Mouse (Mus musculus) heart, embryonic 11.5 days (tissue): ENCODE measurements at regions not wholly inside any gene's neighbourhood (a gene's known extent, or its start where the extent isn't known, plus 50 kb on each side); places are given as distances from the start of the nearest gene placed in this dataset.

ENCODE experiments used
- ATAC-seq: fragments of 200-750 bp; cut with Nextera tagmentation; replicated peaks from 2 replicates; pipeline ENCODE4 v1.8.0; 2017; ENCODE audit warnings: moderate library complexity; ENCODE audit not compliant: insufficient number of reproducible peaks, low FRiP score, low TSS enrichment
- H3K27ac ChIP-seq: fragments of 300-500 bp; sonication (generic); 2 replicates; pipeline ENCODE4 v1.5.1; 2014; ENCODE audit warnings: mild to moderate bottlenecking, low read depth, low read length
- H3K27me3 ChIP-seq: fragments of 300-500 bp; sonication (generic); 2 replicates; pipeline ENCODE4 v1.6.1; 2014; ENCODE audit warnings: mild to moderate bottlenecking, low read length, mixed read lengths; ENCODE audit not compliant: control insufficient read depth, insufficient read depth
- H3K36me3 ChIP-seq: fragments of 300-500 bp; sonication (generic); 2 replicates; pipeline ENCODE4 v1.6.1; 2014; ENCODE audit warnings: mild to moderate bottlenecking, low read length, moderate library complexity, mixed read lengths; ENCODE audit not compliant: control insufficient read depth, insufficient read depth
- H3K4me1 ChIP-seq: fragments of 300-500 bp; sonication (generic); 2 replicates; pipeline ENCODE4 v1.6.1; 2014; ENCODE audit warnings: low read length; ENCODE audit not compliant: control insufficient read depth, insufficient read depth
- H3K4me2 ChIP-seq: fragments of 300-500 bp; sonication (generic); 2 replicates; pipeline ENCODE4 v1.6.1; 2014; ENCODE audit warnings: mild to moderate bottlenecking, moderate library complexity
- H3K4me3 ChIP-seq: fragments of 300-500 bp; sonication (generic); 2 replicates; pipeline ENCODE4 v1.5.1; 2014; ENCODE audit warnings: low read depth, low read length
- H3K9ac ChIP-seq: fragments of 300-500 bp; sonication (generic); 2 replicates; pipeline ENCODE4 v1.6.1; 2014; ENCODE audit warnings: mild to moderate bottlenecking, low read depth, low read length, moderate library complexity
- H3K9me3 ChIP-seq: fragments of 300-500 bp; sonication (generic); replicated peaks from 2 replicates; pipeline ENCODE4 v1.6.1; 2016; ENCODE audit warnings: low read length; ENCODE audit not compliant: control insufficient read depth
- WGBS: fragments of 180-500 bp; shearing (Covaris S2); extraction: QIAGEN DNeasy Blood & Tissue Kit; methylation state at CpG from one replicate; pipeline ENCODE4 v1.1.7; 2014; ENCODE audit not compliant: insufficient replicate concordance; 5-methylcytosine and 5-hydroxymethylcytosine counted together

DNA sequence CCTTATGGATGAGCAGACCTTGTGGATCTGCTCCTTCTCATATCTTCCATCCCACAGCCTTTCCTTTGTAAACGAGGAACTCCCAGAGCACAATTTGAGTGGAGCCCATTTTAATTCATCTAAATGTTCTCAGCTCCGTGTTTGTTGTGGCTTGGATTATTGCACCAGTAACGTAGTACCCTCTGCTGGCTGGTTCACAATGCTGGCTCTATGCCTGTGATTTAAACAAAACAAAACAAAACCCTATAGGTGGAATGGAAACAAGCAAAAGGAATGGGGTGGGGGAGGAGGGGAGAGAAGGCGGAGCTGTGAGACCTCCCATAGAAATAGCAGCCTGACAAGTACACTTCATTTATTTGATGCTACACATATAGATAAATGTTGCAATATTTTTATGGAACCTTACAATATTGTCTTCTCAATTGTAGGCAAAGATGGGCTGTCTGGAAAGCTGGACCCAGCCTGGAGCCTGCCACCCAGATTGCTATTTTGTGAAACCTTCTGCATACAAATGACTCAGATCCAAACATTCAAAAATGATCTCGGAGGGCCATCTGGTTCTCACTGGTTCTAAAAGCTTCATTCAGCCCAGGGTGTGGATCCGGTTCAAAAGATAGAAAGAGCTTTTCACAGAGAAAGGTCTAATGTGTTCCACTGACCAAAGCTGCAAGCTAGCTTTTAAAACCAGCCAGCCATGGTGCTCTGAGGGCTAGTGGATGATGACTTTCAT, 230.3 kb upstream of the Ubash3b start:
- Histone ChIP-seq H3K36me3 (no peaks in the 10 kb centered on the region), H3K4me2 (no peak overlapping the region), H3K27ac (no peak overlapping the region), H3K4me1 (peaks cover 5% of the 10 kb centered on the region; the same call in 1 of the 2 replicates), H3K4me3 (no peak overlapping the region), H3K27me3 (no peaks in the 10 kb centered on the region), H3K9ac (no peak overlapping the region), H3K9me3 (no peaks in the 10 kb centered on the region)
- ATAC-seq, result no peak
- 59% methylated on average over 6 of the region's 6 CpGs for WGBS

DNA sequence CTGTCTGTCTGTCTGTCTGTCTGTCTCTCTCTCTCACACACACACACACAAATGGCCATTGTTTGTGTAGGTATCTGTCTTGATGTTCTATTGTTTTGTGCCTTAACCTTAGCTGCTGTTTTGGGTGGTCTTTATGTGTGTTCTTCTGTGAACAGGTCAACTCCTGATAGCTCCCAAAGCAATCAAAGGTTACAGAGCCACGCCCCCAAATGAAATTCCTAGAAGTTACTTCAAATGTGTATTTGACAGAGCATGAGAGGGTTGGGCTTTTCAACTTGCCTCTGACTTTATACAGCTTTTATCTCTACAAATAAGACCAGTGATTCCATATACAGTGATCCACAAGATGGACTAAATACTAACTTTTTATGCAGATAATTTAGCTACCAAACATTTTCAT, 217.8 kb upstream of the Ubash3b start:
- Histone ChIP-seq H3K9me3 (no peaks in the 10 kb centered on the region), H3K27me3 (no peaks in the 10 kb centered on the region), H3K4me1 (peaks cover 23% of the 10 kb centered on the region), H3K4me3 (no peak overlapping the region), H3K36me3 (no peaks in the 10 kb centered on the region), H3K27ac (no peak overlapping the region), H3K9ac (no peak overlapping the region), H3K4me2 (no peak overlapping the region)
- ATAC-seq, result no peak
- 78% methylated on average over 1 of the region's 1 CpGs for WGBS

DNA sequence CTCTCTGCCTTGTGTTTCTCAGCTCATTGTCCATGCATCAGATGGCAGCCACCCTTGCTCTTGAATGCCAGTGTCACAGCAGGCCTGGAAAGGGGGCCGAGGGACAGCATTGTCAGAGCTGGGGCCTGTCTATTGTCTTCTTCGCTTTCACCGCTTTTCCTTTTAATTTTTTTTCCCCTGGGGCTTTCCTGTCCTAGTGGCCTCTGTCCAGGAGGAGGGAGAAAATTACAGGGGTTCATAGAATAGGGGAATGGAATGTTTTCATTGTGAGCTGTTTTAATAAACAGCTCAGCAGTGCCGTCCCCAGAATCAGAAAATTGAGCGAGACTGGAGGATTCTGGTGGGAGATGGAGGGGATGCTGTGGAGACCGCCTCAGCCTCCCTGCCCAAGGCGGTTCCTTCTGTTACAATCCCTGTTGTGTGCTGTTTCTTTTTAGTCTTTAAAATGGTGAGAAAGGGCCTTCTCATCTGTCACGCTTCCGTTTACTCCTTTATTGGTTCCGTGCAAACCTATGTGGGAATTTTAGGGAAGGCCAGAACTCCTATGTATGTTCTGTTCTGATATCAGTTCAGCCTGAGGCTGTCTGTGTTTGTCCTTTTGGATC, 217.2 kb upstream of the Ubash3b start:
- Histone ChIP-seq H3K4me3 (no peak overlapping the region), H3K4me2 (no peak overlapping the region), H3K27ac (no peak overlapping the region), H3K4me1 (peaks cover 23% of the 10 kb centered on the region), H3K9ac (no peak overlapping the region), H3K27me3 (no peaks in the 10 kb centered on the region), H3K36me3 (no peaks in the 10 kb centered on the region), H3K9me3 (no peaks in the 10 kb centered on the region)
- WGBS, result 68% methylated on average over 10 of the region's 10 CpGs
- no peak for ATAC-seq

DNA sequence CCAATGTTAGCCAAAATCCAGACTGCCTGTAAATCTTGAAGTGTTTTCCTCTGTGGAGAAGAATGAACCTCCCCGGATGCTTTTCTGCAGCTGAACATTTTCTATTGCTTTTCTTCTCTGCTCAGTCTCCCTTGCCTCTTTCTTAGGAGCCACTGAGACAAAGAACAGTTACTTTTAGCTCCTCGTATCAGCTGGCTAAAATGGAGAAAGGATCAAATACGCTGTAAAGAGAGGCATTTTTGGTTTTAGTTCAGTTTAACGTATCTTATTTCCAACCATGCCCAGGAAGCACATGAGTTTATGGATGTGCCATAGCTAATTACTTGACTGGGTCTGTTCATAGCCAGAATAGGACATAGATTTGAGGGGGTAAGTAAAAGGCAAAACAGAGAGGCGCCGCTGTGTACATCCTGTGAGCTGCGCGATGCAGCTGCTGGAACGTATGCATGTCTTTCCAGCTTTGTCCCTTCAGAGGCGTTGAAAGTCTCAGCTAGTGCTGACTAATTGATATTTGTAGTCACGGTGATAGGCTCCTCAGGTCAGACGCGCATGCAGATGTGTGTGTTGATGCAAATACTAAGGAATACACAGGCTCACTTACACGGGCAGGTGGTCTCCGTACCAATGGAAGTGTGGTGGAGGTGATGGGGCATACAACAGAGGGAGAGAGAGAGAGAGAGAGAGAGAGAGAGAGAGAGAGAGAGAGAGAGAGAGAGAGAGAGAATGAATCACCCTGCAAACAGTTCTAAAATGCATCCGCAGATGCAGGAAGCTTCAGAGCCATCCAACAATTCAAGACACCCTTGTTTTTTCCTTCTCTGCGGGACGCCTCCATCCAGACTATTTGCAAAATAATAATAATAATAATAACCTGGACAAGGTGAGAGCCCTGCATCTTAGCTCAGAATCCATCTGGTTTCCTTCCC, 216.5 kb upstream of the Ubash3b start:
- WGBS, result 63% methylated on average over 18 of the region's 18 CpGs
- H3K4me2 ChIP-seq, result 0 out of 2 replicates have a peak overlapping the region, but pooled peaks have one; percentile 2
- no peak overlapping the region for H3K4me3 ChIP-seq
- no peaks in the 10 kb centered on the region for H3K27me3 ChIP-seq
- H3K4me1 ChIP-seq, result peaks cover 23% of the 10 kb centered on the region
- no peaks in the 10 kb centered on the region for H3K9me3 ChIP-seq
- H3K9ac ChIP-seq, result no peak overlapping the region
- no peak for ATAC-seq
- H3K27ac ChIP-seq, result no peak overlapping the region
- H3K36me3 ChIP-seq, result no peaks in the 10 kb centered on the region

DNA sequence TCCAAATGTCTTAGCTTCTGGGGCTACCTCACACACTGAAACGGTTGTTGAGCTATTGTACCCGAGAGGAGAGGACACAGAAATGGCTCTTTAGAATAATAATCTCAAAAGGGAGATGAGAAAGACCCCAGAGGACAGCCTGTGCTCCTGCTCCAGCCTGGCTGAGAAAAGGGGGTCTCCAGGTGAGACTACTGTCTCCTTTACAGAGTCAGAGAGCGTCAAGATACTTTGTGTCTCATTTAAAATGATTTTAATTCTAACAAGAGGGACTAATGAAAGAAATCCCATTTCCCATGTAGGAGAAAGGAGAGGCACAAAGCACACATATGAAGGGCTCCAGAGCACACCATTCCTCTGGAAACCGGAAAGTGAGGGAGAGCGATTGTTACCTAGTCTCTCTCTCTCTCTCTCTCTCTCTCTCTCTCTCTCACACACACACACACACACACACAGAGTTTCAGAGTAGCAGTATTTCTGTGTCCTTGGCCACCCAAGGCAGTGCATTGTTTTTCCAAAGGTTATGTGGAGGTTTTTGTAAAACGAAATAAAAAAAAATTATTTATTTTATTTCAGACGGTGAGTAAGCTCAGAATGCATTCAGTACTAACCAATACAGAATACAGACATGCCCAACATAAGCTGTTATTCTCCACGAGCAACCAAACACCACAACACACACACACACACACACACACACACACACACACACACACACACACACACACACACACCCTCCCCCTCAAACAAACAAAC, 215.6 kb upstream of the Ubash3b start:
- Histone ChIP-seq H3K4me2 (peak overlapping the region; percentile 80), H3K9ac (peak overlapping the region; percentile 78), H3K27me3 (no peaks in the 10 kb centered on the region), H3K9me3 (no peaks in the 10 kb centered on the region), H3K4me1 (peaks cover 23% of the 10 kb centered on the region), H3K4me3 (peak overlapping the region; percentile 46), H3K36me3 (no peaks in the 10 kb centered on the region), H3K27ac (0 out of 2 replicates have a peak overlapping the region, but pooled peaks have one; percentile 29)
- ATAC-seq, result no peak
- 61% methylated on average over 8 of the region's 8 CpGs for WGBS

DNA sequence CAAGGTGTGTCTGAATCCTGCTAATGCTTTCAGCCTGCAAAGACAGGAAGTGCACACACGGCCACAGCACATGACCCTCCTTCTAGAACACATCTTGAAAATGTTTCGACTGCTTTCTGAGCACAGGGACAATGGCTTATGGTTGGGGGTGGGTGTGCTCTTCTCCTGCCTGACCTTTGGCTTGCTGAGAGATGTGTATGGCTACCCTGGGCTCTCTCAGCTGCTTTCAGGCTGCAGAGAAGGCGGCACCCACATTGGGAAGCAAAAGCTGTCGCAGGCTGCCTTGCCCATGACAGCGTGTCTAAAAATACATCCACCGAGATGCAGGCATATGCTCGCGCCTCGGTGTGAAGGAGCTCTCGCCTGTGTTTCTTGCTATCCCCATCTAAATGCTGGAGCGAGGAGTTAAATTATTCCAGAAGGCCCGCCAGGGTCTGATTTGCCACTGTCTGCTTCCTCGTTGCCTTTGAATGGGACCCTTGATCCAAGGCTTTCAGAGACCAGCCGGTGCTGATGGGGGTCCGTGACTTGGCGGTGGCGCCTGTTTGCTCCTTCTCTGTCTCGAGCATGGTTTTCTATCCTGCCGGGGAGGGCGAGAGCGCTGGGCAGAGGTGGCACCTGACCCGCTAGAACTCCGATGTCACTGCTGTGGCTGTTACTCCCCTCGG, 214.6 kb upstream of the Ubash3b start:
- Histone ChIP-seq H3K4me1 (peaks cover 23% of the 10 kb centered on the region), H3K9me3 (no peaks in the 10 kb centered on the region), H3K36me3 (no peaks in the 10 kb centered on the region), H3K4me2 (peak overlapping the region; percentile 80), H3K27me3 (no peaks in the 10 kb centered on the region), H3K4me3 (peak overlapping the region; percentile 46), H3K9ac (peak overlapping the region; percentile 78), H3K27ac (peak overlapping the region; percentile 85)
- no peak; the same call in 1 of the 2 replicates for ATAC-seq
- 5% methylated on average over 24 of the region's 24 CpGs for WGBS

GRCm38 (mm10) chr9:41374591-41375481, 213.3 kb upstream of the Ubash3b start:
- Histone ChIP-seq H3K9ac (no peak overlapping the region), H3K27ac (0 out of 2 replicates have a peak overlapping the region, but pooled peaks have one; percentile 29), H3K27me3 (no peaks in the 10 kb centered on the region), H3K4me2 (no peak overlapping the region), H3K4me1 (peaks cover 23% of the 10 kb centered on the region), H3K36me3 (no peaks in the 10 kb centered on the region), H3K9me3 (no peaks in the 10 kb centered on the region), H3K4me3 (no peak overlapping the region)
- 64% methylated on average over 14 of the region's 14 CpGs for WGBS
- no peak for ATAC-seq
